Mouse (Mus musculus) cerebellum, adult 2 months (tissue): ENCODE measurements around the gene Orm3. TPM values are rescaled to one million over a fixed set of nuclear protein-coding genes. Genes with fewer than 3 reads are reported as not detected.
A peak's percentile ranks its signal among the peaks of the same experiment; 100 is the strongest.

Experiments
- DNase-seq, 2 experiments: peaks; one replicate each; pipeline ENCODE4 v3.0.0; 2021
- H3K27ac ChIP-seq: fragments of 200-500 bp; 2 replicates; pipeline ENCODE4 v1.5.1; 2012; ENCODE audit warnings: low read length, control low read depth, inconsistent platforms; ENCODE audit not compliant: insufficient read depth
- H3K27me3 ChIP-seq: fragments of 200-500 bp; 2 replicates; pipeline ENCODE4 v1.6.1; 2012; ENCODE audit warnings: inconsistent platforms, mild to moderate bottlenecking, low read length, moderate library complexity; ENCODE audit not compliant: control insufficient read depth, insufficient read depth
- H3K4me1 ChIP-seq: fragments of 200-500 bp; 2 replicates; pipeline ENCODE4 v1.6.1; 2011; ENCODE audit warnings: low read length; ENCODE audit not compliant: control insufficient read depth, insufficient read depth
- H3K4me3 ChIP-seq: fragments of 200-500 bp; replicated peaks from 2 replicates; pipeline ENCODE3; 2011; ENCODE audit warnings: mild to moderate bottlenecking, low read depth, low read length, control low read depth; ENCODE audit not compliant: insufficient read depth
- CTCF ChIP-seq: fragments of 200-500 bp; IDR thresholded peaks from 2 replicates; pipeline ENCODE4 v1.5.1; 2011; ENCODE audit warnings: low read depth, mild to moderate bottlenecking, control low read depth, low read length, moderate library complexity, borderline replicate concordance; ENCODE audit not compliant: insufficient read depth
- POLR2A ChIP-seq: fragments of 200-500 bp; IDR thresholded peaks from 2 replicates; pipeline ENCODE4 v1.6.1; 2011; ENCODE audit warnings: low read length, control low read depth, borderline replicate concordance; ENCODE audit not compliant: insufficient read depth
- WGBS: fragments of 180-500 bp; shearing (Covaris S2); methylation state at CpG from one replicate; pipeline ENCODE4 v1.1.7; 2018; 5-methylcytosine and 5-hydroxymethylcytosine counted together
- polyA plus RNA-seq: library from polyadenylated mRNA; depleted of rRNA; stranded (reverse); fragments of >200 nt; gene quantifications from 2 replicates; pipeline ENCODE4 v1.2.3, GENCODE M21; 2012; rRNA removed

Gene Orm3
- polyA plus RNA-seq, 1 experiment = not detected

GRCm38 (mm10) chr4:63405051-63405450 is 49.1 kb downstream of the Orm3 start:
- Histone ChIP-seq H3K27ac (no peak overlapping the region), H3K4me1 (no peaks in the 10 kb centered on the region), H3K27me3 (0 out of 2 replicates have a peak, but pooled peaks cover 1% of the 10 kb centered on the region), H3K4me3 (no peak overlapping the region)
- DNase-seq = no peak
- 18% methylated on average over 7 of the region's 7 CpGs for WGBS
- TF ChIP-seq CTCF (no peak), POLR2A (no peak)

- no peak overlapping the region for H3K4me3 ChIP-seq
- WGBS = 52% methylated on average over 4 of the region's 4 CpGs
- no peak for TF ChIP-seq CTCF
- no peak for TF ChIP-seq POLR2A
- DNase-seq = no peak
- 0 out of 2 replicates have a peak, but pooled peaks cover 1% of the 10 kb centered on the region for H3K27me3 ChIP-seq
- H3K27ac ChIP-seq = no peak overlapping the region
- no peaks in the 10 kb centered on the region for H3K4me1 ChIP-seq
Measured at GRCm38 (mm10) chr4:63405683-63406082, 49.7 kb downstream of the Orm3 start.

GRCm38 (mm10) chr4:63408247-63408646 is 52.3 kb downstream of the Orm3 start:
- no peak for DNase-seq
- 13% methylated on average over 7 of the region's 7 CpGs for WGBS
- H3K27ac ChIP-seq = no peak overlapping the region
- TF ChIP-seq CTCF (no peak), POLR2A (no peak)
- H3K4me3 ChIP-seq = no peak overlapping the region
- no peaks in the 10 kb centered on the region for H3K27me3 ChIP-seq
- H3K4me1 ChIP-seq = no peaks in the 10 kb centered on the region

DNA sequence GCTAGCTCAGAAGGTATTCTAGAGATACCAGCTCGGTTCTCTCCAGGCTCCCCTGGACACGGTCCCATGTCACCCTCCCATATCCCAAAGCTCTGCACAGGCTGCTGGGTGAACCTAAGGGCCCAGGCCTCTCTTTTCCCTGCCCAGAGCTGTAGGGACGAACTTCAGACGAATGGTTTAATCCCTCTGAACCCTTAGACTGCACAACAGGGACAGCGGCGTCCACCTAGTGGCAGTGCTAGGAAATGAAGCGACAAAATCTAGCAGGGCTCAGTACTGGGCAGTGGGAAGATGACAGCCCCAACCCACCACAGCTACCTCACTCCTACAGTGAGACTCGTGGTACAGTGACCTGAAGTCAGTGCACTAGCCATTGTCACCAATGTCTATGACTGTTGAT is 52.7 kb downstream of the Orm3 start:
- no peak for DNase-seq
- TF ChIP-seq POLR2A (no peak), CTCF (peak; percentile 53; the same call in 1 of the 2 replicates)
- Histone ChIP-seq H3K4me1 (no peaks in the 10 kb centered on the region), H3K27me3 (no peaks in the 10 kb centered on the region), H3K4me3 (no peak overlapping the region), H3K27ac (no peak overlapping the region)
- 8% methylated on average over 8 of the region's 8 CpGs for WGBS

Other genes starting within 250 kb of the Orm3 start
- not detected in 2 replicates for gene Ambp, start 201.4 kb upstream of the Orm3 start, polyA plus RNA-seq
- gene Kif12, start 184.0 kb upstream of the Orm3 start, polyA plus RNA-seq = 0.06 TPM in 1 of 2 replicates, not detected in the other
- 24.2 and 27.4 TPM in 2 replicates for gene Col27a1, start 142.2 kb upstream of the Orm3 start, polyA plus RNA-seq
- gene Orm1, start 11.6 kb upstream of the Orm3 start, polyA plus RNA-seq = not detected in 2 replicates
- not detected in 2 replicates for gene Orm2, start 6.3 kb downstream of the Orm3 start, polyA plus RNA-seq
- gene Akna, start 47.2 kb downstream of the Orm3 start, polyA plus RNA-seq = 1.9 TPM in 2 replicates
- gene Whrn, start 139.8 kb downstream of the Orm3 start, polyA plus RNA-seq = 91.9 and 101 TPM in 2 replicates
- gene Atp6v1g1, start 188.6 kb downstream of the Orm3 start, polyA plus RNA-seq = 148 and 154 TPM in 2 replicates
- gene Tmem268, start 202.6 kb downstream of the Orm3 start, polyA plus RNA-seq = 11.8 and 12.3 TPM in 2 replicates
- gene Gm11213, start 249.1 kb downstream of the Orm3 start, polyA plus RNA-seq = not detected in 2 replicates